Mouse (Mus musculus) forebrain, embryonic 10.5 days (tissue): Measurements from ENCODE around the gene Ahdc1. TPM values are rescaled to one million over a fixed set of nuclear protein-coding genes. Genes with fewer than 3 reads are reported as not detected.

ENCODE experiments used
- DNase-seq: peaks from one replicate; pipeline ENCODE4 v3.0.0-alpha.2; 2017; ENCODE audit warnings: low spot score; ENCODE audit errors: extremely low spot score
- H3K27ac ChIP-seq: fragments of 300-500 bp; sonication (generic); 2 replicates; pipeline ENCODE4 v1.5.1; 2016; ENCODE audit warnings: mild to moderate bottlenecking
- H3K27me3 ChIP-seq: fragments of 300-500 bp; sonication (generic); 2 replicates; pipeline ENCODE4 v1.6.1; 2016; ENCODE audit warnings: mild to moderate bottlenecking; ENCODE audit not compliant: poor library complexity, severe bottlenecking
- H3K36me3 ChIP-seq: fragments of 300-500 bp; sonication (generic); replicated peaks from 2 replicates; pipeline ENCODE4 v1.6.1; 2016; ENCODE audit warnings: mild to moderate bottlenecking, moderate library complexity
- H3K4me1 ChIP-seq: fragments of 300-500 bp; sonication (generic); 2 replicates; pipeline ENCODE4 v1.6.1; 2016
- H3K4me3 ChIP-seq: fragments of 300-500 bp; sonication (generic); 2 replicates; pipeline ENCODE4 v1.5.1; 2016; ENCODE audit warnings: mild to moderate bottlenecking, moderate library complexity
- H3K9me3 ChIP-seq: fragments of 300-500 bp; sonication (generic); 2 replicates; pipeline ENCODE4 v1.6.1; 2016; ENCODE audit warnings: mild to moderate bottlenecking, moderate library complexity
- WGBS: fragments of 180-500 bp; shearing (Covaris S2); methylation state at CpG from one replicate; pipeline ENCODE4 v1.1.7; 2016; 5-methylcytosine and 5-hydroxymethylcytosine counted together
- polyA plus RNA-seq: library from polyadenylated mRNA; unstranded; fragments of >200 nt; fragmentation: Nextera tagmentation; extraction: Ambion mirVana; gene quantifications from 2 replicates; pipeline ENCODE4 v1.2.1, GENCODE M21; 2016

Gene Ahdc1
- polyA plus RNA-seq, result 5.8 and 7.4 TPM in 2 replicates

GRCm38 (mm10) chr4:133011028-133011820, at the start of gene Ahdc1:
Gene Ahdc1 (plus strand): TSS chr4:133011260.
- Histone ChIP-seq H3K27ac (peak within 1 kb of the TSS; percentile 97), H3K36me3 (no peaks in the 10 kb centered on the region), H3K9me3 (no peaks in the 10 kb centered on the region), H3K27me3 (peaks cover 21% of the 10 kb centered on the region), H3K4me3 (peak within 1 kb of the TSS; percentile 95), H3K4me1 (peaks cover 90% of the 10 kb centered on the region)
- WGBS, result under 1% methylated on average over 66 of the region's 66 CpGs
- peak; percentile 93 for DNase-seq

GRCm38 (mm10) chr4:132961866-132962265, 49.2 kb upstream of the Ahdc1 start:
- WGBS, result 87% methylated on average over 5 of the region's 5 CpGs
- Histone ChIP-seq H3K9me3 (no peaks in the 10 kb centered on the region), H3K27me3 (no peaks in the 10 kb centered on the region), H3K36me3 (no peaks in the 10 kb centered on the region), H3K4me1 (peaks cover 58% of the 10 kb centered on the region), H3K27ac (peak overlapping the region; percentile 25; the same call in 1 of the 2 replicates), H3K4me3 (no peak overlapping the region)
- DNase-seq, result no peak

- H3K27me3 ChIP-seq, result no peaks in the 10 kb centered on the region
- no peak overlapping the region for H3K27ac ChIP-seq
- no peaks in the 10 kb centered on the region for H3K9me3 ChIP-seq
- H3K36me3 ChIP-seq, result no peaks in the 10 kb centered on the region
- H3K4me3 ChIP-seq, result no peak overlapping the region
- no peak for DNase-seq
- WGBS, result 93% methylated on average over 4 of the region's 4 CpGs
- peaks cover 58% of the 10 kb centered on the region for H3K4me1 ChIP-seq
These were observed 48.4 kb upstream of the Ahdc1 start for GRCm38 (mm10) chr4:132962628-132963027.

DNA sequence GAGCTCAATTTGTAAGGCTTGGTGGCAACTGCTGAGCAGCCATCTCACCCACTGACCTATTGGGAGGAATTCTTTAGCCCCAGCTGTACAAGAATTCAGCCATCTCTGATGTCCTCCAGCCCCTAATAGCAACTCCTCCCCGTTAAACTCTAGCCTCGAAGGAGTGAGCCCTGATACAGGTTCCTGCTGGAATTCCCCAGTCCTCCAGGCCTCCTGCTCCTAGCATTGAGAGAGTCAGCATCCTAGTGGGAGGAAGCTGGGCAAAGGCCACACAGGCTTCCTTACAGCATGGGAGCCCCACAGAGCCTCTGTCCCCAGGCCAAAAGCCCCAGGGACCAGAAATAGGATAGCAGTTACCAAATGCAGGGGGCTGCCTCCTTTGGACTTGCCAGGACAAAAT, 47.6 kb upstream of the Ahdc1 start:
- H3K9me3 ChIP-seq, result no peaks in the 10 kb centered on the region
- H3K27ac ChIP-seq, result peak overlapping the region; percentile 74
- DNase-seq, result no peak
- no peaks in the 10 kb centered on the region for H3K27me3 ChIP-seq
- H3K4me3 ChIP-seq, result no peak overlapping the region
- H3K4me1 ChIP-seq, result peaks cover 61% of the 10 kb centered on the region
- 39% methylated on average over 2 of the region's 2 CpGs for WGBS
- H3K36me3 ChIP-seq, result no peaks in the 10 kb centered on the region

GRCm38 (mm10) chr4:132964064-132964463, 47.0 kb upstream of the Ahdc1 start:
- Histone ChIP-seq H3K4me1 (peaks cover 57% of the 10 kb centered on the region), H3K9me3 (no peaks in the 10 kb centered on the region), H3K36me3 (no peaks in the 10 kb centered on the region), H3K27ac (peak overlapping the region; percentile 74), H3K27me3 (no peaks in the 10 kb centered on the region), H3K4me3 (no peak overlapping the region)
- 28% methylated on average over 3 of the region's 3 CpGs for WGBS
- DNase-seq, result no peak

DNA sequence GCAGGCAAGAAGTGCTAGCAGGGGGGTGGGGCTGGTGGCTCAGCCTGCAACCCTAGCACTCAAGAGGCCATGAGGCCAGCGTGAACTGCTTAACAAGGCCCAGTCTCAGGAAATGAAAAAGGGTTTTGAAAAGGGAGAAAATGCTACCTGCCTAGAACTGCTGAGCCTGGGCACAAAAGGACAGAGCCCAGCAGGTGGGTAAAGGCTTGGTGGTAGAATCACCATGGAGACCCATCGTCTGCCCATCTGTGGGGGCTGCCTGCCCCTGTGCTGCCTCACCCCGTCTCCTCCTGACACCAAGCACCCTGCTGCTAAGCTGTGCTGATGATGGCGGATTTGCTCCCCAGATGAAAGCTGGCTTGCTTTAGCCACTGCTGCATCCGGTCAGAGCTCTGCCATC, 46.6 kb upstream of the Ahdc1 start:
- 18% methylated on average over 5 of the region's 5 CpGs for WGBS
- H3K27me3 ChIP-seq, result no peaks in the 10 kb centered on the region
- H3K4me3 ChIP-seq, result no peak overlapping the region
- peak overlapping the region; percentile 74 for H3K27ac ChIP-seq
- H3K4me1 ChIP-seq, result peaks cover 53% of the 10 kb centered on the region
- no peaks in the 10 kb centered on the region for H3K36me3 ChIP-seq
- DNase-seq, result no peak
- H3K9me3 ChIP-seq, result no peaks in the 10 kb centered on the region

DNA sequence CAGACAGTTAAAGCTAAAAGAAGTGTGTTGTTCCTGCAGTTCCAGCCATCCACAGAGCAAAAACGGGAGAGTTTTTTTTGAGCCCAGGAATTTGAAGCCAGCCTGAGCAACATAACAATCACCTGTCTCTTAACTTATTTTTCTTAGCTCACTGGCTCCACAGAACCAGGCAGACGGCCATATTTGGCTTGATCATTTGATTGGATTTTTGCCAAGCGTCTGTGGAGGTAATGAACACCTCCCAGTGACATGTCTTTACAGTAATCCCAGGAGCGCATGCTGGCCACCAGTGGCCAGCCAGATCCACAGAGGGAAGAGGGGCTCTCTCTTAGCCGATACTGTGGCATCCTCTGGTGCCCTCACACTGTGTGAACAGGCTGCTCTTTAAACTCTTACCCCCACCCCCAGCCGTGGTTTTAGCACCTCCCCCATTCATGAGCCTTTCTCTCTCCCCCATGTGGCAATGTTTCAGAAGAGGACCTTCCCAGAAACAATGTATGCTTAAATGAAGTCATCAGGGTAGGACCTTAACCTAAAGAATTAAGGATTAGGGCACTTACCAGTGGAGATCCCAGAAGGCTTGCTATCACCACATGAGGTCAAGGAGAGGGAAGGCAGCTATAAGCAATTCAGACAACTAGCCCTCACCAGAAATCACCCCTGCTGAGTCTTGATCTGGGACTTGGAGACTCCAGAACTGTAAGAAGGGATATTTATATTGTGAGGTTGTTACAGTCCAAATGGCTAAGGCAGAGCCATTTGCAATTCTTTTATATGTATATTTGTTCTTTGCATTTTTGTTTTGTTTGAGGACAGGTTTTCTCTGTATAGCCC, 42.7 kb upstream of the Ahdc1 start:
- DNase-seq, result no peak
- Histone ChIP-seq H3K36me3 (no peaks in the 10 kb centered on the region), H3K9me3 (no peaks in the 10 kb centered on the region), H3K27ac (no peak overlapping the region), H3K27me3 (peaks cover 21% of the 10 kb centered on the region), H3K4me3 (no peak overlapping the region), H3K4me1 (peaks cover 35% of the 10 kb centered on the region)
- 51% methylated on average over 6 of the region's 6 CpGs for WGBS

DNA sequence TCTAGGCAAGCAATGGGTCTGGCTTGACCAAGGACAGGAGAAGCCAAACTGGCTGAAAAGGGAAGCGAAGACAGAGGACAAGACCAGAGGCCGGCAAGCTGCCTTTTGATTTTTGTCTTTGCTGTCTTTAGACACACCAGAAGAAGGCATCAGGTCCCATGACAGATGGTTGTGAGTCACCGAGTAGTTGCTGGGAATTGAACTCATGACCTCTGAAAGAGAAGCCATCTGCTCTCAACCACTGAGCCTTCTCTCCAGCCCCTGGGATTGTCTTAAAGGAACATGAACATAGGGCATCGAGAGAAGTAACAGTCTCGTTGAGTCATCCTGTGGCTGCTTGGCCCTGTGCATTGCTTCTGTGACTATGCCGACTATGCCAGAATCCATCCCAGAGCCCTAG, 39.5 kb upstream of the Ahdc1 start:
- Histone ChIP-seq H3K4me3 (no peak overlapping the region), H3K9me3 (no peaks in the 10 kb centered on the region), H3K27ac (no peak overlapping the region), H3K36me3 (no peaks in the 10 kb centered on the region), H3K27me3 (peaks cover 54% of the 10 kb centered on the region), H3K4me1 (peaks cover 47% of the 10 kb centered on the region)
- 75% methylated on average over 6 of the region's 6 CpGs for WGBS
- DNase-seq, result no peak

DNA sequence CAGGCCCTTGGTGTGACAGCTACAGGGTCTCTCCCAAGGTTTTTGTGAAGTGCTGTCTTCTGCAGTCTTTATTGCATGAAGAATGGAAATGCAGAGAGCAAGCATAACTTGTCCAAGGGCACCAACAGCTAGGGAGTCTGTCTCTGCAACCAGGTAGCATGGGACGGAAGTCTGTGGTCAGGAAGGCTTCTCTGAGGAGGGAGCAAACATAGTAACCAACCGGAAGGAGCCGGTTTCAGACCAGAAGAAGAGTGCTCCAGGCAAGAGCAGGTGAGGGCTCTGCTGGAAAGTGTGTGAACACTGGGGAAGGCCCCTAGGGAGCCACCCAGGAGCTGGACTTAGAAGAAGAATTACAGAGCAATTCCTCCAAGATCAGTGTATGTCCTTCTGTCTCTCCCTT, 39.0 kb upstream of the Ahdc1 start:
- no peak for DNase-seq
- Histone ChIP-seq H3K9me3 (no peaks in the 10 kb centered on the region), H3K4me1 (peaks cover 50% of the 10 kb centered on the region), H3K27ac (no peak overlapping the region), H3K27me3 (peaks cover 59% of the 10 kb centered on the region), H3K36me3 (no peaks in the 10 kb centered on the region), H3K4me3 (no peak overlapping the region)
- 66% methylated on average over 3 of the region's 3 CpGs for WGBS

DNA sequence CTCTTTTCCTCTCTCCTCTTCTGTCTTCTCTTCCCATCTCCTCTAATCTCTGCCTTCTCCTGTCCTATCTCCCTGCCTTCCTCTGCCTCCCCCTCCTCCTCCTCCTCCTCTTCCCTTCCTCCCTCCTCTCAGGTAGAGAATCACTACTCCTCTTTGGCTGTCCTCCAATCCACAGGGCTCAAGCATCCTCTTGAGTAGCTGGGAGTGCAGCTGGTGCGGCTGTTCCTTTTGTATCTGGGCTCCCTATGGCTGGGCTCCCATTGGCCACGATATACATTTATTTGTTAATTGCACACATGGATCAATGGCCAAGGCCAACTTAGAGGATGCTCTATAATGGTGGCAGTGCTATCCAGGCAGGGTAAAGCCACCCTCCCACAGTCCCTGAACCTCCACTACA, 38.5 kb upstream of the Ahdc1 start:
- no peak overlapping the region for H3K27ac ChIP-seq
- H3K36me3 ChIP-seq, result no peaks in the 10 kb centered on the region
- no peak overlapping the region for H3K4me3 ChIP-seq
- peaks cover 64% of the 10 kb centered on the region for H3K27me3 ChIP-seq
- peaks cover 54% of the 10 kb centered on the region for H3K4me1 ChIP-seq
- H3K9me3 ChIP-seq, result no peaks in the 10 kb centered on the region
- no peak for DNase-seq
- WGBS, result 49% methylated on average over 2 of the region's 2 CpGs

DNA sequence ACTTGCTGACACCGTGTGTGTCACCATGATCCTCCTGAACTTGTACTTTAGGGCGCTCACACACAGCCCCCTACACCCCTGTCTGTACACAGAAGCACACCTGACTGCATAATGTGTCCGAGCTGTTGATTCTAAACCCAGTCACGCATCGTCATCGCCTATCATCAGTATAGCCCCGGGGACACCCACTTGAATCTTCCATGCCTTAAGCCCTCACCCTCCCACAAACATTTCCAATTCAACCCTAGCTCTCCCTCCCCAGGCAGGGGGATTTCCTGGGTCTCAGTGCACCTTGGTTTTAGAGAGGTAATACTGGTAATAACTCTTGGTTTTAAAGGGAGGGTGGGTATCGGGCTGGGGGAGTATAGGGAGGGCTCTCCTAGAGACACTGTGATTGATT, 37.9 kb upstream of the Ahdc1 start:
- no peak for DNase-seq
- Histone ChIP-seq H3K9me3 (no peaks in the 10 kb centered on the region), H3K36me3 (no peaks in the 10 kb centered on the region), H3K4me1 (peaks cover 56% of the 10 kb centered on the region), H3K27ac (no peak overlapping the region), H3K4me3 (no peak overlapping the region), H3K27me3 (peaks cover 68% of the 10 kb centered on the region)
- 37% methylated on average over 8 of the region's 8 CpGs for WGBS

DNA sequence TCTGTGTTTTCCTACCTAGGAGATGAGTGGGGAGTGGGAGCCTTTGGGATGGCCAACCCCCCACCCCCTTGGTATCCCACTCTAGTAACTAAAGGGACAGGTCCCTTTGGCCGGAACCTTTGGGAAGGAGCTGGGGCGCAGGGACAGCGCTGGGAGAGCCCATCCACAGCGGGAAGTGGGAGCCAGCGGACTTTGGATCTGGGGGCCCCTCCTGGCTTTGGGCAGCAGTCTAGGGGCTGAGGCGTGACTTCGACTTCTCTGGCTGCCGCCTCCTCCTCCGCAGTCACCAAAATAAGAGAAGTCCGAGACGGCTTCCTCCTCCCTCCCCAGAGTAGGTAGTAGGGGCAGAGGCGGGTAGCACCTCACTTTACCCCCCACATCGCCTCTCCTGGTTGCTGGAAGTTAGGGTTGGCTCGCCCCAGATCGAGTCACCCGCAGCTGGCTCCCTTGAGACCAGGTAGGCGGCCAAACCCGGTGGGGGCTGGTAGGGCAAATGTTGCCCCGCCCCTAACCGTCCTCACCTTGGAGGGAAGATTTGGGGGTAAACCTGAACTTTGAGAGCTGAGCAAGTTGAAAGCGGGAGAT, 37.2 kb upstream of the Ahdc1 start, which contains the start of gene Fgr:
Gene Fgr (plus strand): TSS at position 282 of the 585 bp plus-strand sequence.
- H3K27ac ChIP-seq, result peak within 1 kb of the TSS; percentile 75
- peak within 1 kb of the TSS; percentile 40 for H3K4me3 ChIP-seq
- no peak for DNase-seq
- 6% methylated on average over 21 of the region's 21 CpGs for WGBS
- H3K36me3 ChIP-seq, result no peaks in the 10 kb centered on the region
- H3K4me1 ChIP-seq, result peaks cover 51% of the 10 kb centered on the region
- no peaks in the 10 kb centered on the region for H3K9me3 ChIP-seq
- H3K27me3 ChIP-seq, result peaks cover 68% of the 10 kb centered on the region
